Mouse (Mus musculus): ENCODE data around the gene St6galnac6.
A peak's percentile ranks its signal among the peaks of the same experiment; 100 is the strongest.

The St6galnac6 gene

DNA sequence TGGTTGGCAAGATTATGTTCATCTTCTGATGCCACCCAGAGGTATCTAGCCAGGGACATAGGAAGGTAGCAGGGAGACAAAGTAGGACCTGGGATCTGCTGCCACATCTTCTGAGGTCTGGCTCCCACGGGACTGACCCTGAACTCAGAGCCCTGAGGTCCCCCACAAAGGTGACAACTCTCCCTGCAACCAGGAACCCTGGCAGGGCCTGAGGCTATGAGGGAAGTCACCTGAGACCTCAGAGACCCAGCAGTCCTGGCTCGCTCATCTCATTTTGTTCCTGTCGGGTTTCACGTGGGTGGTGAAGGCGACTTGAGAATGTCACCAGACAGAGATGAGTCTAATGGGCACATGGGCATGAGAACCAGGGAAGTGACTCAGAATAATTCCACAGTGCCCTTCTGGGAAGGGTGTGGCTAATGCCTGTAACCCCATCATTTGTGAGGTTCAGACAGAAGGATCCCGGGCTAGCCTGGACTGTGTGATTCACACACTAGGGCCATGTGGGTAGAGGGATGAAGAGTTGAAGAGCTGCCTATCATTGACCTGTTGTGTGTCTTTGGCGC is 14.3 kb upstream of the St6galnac6 start:
- no peak for DNase-seq (ENCODE audit: low spot score)

DNA sequence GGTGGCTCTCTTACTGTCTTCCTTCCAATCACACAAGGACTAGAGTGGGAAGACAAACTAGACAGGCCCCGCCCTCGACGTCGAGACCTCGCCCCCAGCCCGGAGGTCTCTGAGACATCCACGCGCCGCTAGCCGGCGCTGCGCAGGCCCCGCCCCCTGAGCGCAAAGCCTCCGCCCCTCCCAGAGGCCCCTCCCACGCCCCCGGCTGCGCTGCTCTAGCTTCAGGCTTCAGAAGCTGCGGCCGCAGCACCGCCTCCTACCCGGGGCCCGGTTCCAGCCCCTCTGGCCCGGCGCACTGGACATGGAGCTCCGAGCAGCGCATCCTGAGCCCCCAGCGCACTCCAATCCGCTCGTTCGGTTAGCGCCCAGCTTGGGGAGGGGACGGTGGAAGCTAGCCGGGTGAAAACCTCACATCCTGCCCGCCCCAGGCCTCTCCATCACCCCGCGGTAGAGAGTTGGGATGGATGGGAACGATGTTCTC is 12.6 kb upstream of the St6galnac6 start, which contains the start of gene St6galnac4:
TSS of gene St6galnac4 (plus strand) at position 225 of the 481 bp plus-strand sequence.
- peak; percentile 87 for DNase-seq (ENCODE audit: low spot score)

DNA sequence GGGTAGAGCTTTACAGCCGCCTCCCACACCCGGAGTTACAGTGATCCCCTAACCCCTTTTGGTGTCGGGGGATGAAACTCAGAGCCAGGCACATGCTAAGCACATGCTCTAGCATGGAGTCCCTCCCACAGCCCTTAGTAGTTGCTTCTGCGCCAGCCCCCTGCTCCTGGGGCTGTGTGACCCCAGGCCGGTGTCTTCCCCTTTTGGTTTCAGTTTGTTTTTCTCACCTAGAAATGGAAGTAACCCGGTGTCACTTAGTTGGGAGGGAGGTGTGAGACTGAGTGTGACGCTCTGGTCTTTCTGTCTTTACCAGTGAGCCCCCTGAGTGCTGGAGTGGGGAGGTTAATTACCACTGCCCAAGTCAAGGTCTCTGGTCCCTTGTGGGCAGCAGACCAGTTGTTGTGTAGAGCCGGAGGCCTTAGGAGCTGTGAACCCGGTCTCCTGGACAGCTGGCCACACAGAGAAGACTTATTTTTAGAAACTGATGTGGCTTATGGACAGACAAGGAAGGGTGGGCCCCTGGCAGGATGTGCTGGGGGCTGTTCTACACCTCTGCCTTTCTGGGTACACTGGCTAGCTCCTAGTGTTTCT is 11.7 kb upstream of the St6galnac6 start:
- peak; percentile 26 for DNase-seq (ENCODE audit: low spot score)

DNA sequence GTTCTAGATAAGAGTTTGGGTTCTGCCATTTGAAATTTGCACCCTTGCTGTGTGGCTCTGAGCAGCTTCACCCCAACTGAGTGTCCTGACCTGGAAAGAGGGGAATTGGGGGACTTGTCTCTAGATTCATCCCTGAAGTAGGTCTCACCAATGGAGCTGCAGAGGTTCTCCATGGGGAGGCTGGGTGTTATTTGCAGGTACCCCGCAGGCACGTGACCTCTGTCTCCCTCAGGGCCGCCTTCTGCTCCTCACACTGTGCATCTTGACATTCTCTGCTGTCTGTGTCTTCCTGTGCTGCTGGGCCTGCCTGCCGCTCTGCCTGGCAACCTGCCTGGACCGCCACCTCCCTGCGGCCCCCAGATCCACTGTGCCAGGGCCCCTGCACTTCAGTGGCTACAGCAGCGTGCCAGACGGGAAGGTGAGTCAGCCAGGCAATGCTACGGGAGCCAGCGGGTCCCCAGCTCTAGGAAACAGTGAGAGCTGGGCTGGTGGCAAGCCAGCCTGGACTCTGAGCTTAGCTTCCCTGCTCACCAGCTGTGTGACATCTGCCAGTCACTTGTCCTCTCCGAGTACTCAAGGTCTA is 10.2 kb upstream of the St6galnac6 start:
- DNase-seq (ENCODE audit: low spot score): no peak

DNA sequence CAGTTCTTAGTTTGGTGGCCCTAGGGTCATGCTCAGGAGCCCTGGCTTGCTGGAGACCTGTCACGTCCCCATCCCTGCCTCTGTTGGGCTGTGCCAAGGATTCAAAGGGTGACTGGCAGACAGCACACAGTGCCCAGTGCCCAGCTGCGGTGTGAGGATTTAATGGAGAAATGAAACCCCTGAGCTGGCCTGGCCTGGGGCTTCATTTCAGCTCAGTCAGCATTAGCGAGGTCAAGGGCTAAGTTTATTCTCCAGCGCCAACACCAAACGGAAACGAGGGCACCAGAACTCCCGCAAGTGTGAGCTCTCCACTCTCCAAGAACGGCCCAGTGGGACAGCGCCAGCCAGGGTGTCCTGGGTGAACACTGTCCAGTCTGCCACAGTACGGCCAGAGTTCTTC is 9.3 kb upstream of the St6galnac6 start:
- peak; percentile 33 for DNase-seq (ENCODE audit: low spot score)

DNA sequence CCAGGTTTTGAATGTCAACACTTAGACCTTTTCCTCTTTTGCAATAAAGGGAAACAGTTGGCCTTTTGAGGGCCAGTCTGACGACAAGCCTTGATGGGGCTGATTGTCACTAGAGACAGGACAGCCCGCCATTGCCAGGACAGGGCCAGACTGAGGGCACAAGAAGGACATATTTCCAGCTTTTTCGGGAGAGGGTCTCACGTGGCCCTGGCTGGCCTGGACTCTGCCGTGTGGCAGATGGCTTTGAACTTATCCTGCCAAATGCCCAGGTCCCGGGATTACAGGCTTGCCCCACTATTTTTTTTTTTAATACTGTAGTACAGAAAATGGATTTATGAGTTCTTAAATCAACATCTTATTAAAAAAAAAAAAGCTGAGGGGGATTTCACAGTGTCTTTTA is 8.3 kb upstream of the St6galnac6 start:
- no peak for DNase-seq (ENCODE audit: low spot score)

DNA sequence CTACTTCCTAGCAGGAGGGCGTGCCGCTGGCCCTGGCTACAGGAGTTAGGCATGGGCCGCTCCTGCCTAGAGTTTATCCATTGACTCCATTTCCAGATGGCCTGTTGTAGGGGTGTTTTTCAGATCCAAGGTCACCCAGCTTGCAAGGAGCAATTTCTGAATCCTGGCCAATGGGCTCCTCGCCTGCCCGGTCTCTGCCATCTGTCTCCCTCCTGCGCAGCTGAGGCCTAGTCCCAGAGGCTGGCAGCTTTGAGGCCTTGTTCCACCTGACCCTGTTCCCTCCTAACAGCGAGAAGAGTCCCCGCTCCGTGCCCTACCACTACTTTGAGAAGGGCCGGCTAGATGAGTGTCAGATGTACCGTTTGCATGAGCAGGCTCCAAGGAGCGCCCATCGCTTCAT is 2.8 kb upstream of the St6galnac6 start:
- DNase-seq (ENCODE audit: low spot score): no peak

DNA sequence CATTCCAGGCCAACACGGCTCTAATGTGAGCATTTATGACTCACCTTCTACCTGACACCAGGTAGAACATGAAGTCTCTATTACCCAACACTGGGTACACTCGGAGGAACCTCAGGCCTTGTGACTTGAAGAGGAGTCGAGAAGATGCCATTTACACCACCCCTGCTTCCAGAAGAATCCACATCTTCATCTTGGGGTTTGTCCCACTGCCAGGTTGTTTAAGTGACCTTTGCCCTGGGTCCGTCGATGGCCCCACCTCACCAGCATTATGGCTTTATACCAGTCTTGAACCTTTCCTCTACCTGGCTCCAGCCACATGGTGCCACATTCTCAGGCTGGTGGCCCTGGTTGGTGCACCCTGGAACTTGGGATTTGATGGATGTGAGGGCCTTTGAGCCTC is 2.3 kb upstream of the St6galnac6 start:
- DNase-seq (ENCODE audit: low spot score): no peak

DNA sequence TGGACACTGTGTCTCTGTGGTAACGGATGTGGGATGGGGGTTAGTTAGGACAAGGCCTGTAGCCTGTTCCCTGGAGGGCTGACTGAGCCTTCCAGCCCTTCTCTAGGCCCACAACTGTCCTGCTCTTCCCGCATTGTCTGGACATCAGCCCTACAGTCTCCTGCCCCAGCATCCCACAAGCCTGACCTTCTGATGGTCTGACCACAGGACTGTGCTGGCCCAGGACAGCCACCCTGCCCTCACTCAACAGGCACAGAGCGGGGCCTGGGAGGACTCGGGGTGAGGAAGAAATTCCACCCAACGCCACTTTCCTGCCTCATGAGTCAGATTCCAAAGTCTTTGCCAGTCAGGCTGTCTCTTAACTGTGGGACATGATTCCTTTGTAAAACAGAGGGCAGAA is 1.8 kb upstream of the St6galnac6 start:
- no peak for DNase-seq (ENCODE audit: low spot score)

DNA sequence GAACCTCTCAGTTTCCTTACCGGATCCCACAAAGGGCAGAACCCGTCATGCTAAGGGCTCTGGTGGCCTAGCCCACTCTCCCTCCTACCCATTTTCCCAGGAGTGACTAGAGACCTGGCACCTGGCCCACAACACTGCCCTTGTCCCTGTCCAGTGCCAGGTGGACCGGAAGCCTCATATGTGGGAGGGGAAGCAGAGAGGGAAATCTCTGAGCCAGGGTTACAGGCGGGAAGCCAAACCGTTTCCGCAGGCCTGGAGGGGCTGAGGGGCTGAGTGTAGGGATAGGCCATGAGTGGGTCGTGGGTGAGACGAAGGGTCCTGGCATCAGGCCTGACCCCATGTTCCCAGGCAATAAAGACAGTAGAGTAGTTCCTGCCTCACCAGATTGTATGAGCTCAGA is 1.0 kb upstream of the St6galnac6 start:
- DNase-seq (ENCODE audit: low spot score): no peak

DNA sequence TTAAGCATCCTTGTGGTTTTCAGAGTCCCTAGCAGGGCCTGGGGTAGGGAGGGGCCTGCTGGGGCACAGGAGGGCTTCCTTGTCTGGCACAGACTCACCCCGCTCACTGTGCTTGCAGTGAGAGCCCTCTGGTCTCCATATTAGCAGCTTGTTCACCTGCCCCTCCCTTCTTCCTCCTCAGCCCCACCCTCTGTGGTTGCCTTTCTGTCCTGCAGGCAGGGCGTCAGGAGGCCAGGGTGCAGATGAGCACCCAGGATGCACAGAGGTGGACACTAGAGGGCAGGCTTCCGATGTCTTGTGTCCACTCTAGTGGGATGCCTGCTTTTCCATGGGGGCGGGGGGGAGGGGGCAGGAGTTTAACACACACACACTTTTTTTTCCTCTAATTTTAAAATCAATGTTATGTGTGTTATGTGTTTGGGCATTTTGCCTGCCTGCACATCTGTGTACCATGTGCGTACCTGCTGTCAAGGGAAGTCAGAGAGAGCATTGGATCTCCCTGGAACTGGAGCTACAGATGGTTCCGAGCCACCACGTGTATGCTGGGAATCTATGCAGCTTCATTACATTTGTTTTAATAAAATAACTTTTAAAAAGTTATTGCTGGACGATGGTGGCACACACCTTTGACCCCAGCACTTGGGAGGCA is 2.0 kb downstream of the St6galnac6 start:
- no peak for DNase-seq (ENCODE audit: low spot score)

DNA sequence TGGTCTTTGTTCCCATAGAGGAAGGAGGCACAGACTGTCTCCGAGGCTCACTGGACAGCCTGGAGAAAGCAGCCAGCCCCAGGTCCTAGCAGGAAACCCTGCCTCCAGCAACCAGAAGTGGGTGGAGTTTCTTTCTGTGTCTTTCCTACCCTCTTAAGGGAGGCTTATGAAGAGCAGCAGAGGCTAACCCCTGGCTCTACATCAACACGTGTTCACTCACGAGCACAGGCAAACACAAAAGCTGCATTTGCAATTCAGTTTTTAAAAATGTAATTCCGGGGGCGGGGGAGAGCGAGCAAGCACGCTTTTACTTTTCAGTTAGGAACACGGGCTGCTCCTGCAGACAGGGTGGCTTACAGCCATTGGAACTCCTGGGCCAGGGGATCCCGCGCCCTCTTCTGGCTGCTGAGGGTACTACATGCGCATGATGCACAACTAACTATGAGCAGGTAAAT is 3.1 kb downstream of the St6galnac6 start:
- no peak for DNase-seq (ENCODE audit: low spot score)

DNA sequence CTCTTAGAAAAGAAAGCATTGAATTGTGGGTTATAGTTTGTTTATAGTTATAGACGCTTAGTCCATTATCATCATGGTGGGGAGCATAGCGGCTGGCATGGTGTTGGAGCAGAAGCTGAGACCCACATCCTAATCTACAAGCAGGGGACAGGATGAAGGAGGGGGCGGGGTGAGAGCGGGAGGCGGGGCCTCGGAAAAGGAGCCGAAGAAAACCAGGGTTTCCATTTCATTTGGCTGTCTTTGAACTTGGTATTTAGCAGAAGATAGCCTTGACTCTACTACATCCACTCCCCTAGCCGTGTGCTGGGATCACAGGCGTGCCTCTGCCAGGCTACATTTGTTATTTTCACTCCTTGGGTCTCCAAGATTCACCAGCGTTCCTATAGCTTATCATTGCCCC is 5.1 kb downstream of the St6galnac6 start:
- no peak for DNase-seq (ENCODE audit: low spot score)

DNA sequence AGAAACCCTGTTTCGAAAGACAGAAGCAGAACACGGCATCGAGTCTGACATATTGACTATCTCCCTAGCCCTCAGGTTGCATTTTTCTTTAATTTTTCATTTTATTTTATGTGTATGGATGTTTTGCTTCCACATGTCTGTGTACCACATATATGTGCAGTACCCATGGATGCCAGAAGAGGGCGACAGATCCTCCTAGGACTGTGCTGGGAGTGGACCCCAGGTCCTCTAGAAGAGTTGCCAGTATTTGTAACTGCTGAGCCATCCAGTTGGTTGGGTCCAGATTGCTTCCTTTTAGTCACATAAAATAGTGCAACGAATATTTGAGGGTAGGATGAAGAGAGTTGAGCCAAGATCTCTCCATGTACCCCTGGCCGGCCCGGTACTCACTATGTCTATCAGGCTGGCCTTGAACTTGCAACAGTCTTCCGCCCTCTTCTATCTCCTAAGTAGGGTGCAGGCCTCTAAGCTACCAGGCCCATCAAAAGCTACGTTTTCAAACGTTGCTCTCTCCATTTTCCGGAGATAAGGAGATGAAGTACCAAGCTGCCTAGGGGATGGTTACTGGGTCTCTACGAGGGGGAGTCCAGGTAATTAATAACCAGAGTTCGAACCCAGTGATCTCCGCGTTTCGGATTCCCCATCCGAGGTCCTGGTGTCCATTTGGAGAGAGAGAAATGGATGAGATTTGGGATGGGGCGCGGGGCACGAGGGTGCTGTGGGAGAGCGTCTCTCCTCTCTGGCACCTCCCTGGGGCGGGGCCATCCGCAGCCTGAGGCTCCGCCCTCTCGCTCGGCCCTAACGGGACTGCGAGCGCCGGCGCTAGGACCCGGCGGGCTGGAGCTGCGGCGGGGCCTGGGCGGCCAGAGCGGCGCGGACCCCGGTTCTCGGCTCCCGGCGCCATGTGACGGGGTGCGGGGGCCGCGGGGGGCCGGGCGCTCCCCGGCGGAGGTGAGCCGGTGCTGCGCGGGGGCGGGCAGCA is 6.9 kb downstream of the St6galnac6 start:
- peak; percentile 81 for DNase-seq (ENCODE audit: low spot score)

DNA sequence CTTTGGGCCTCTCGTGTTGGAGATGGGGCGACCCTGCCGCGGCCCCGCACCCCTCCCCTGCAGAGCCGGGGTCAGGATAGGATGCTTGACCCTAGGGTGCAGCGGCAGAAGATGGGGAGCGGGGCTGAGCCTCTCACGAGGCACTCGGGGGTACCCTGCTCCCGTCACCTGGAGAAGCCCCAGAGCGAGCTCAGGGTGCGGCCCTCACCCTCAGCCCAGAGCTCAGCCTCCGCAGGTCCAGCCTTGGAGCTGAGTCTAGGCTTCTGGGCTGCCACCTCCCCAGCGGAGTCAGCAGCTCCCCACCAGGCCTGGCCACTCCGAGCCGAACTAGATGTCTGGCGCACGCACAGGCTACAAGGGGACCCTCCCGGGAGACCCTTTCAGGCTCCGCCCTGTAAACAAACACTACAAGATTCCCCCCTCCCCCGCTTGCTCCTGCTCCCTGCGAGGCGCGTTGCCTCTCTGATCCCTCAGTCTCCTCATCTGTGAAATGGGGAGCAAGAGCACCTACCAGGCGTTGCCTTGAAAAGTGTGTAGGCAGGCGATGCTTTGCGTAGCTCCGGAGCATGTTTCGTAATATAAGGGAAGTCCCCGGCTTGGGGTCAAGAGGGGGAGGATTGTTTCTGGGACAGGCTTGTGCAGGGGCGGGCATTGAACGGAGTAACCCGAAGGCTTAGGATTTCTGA is 7.9 kb downstream of the St6galnac6 start:
- DNase-seq (ENCODE audit: low spot score): peak; percentile 82

DNA sequence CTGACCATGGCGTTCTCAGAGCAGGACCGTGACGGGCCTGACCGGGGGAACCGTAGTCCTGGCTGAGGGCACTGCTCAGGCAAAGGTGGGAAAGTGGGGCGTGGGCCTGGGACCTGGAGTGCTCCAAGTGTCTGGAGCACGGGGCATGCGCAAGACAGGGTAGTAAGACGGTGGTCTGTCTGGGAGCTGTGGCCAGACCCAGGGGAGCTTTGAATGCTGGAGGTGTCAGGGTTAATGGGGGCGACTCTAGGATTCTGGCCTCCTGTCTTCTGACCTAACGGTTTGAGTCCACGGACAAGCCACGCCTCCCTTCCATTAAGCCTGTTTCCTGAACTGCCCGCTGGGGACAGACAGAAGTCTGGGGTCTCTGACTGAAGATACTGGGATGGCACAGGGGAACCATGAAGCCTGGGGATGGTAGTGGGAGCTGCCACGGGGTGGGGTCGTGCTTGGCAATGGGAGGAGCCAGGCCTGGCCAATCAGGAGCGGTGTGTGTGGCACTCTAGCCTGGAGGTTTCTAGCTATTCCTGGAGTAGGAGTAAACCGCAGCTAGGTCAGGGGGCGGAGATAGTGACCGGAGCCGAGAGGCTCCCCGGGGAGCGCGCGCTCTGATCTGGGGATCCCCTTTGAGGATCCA is 8.8 kb downstream of the St6galnac6 start:
- DNase-seq (ENCODE audit: low spot score): peak; percentile 83

DNA sequence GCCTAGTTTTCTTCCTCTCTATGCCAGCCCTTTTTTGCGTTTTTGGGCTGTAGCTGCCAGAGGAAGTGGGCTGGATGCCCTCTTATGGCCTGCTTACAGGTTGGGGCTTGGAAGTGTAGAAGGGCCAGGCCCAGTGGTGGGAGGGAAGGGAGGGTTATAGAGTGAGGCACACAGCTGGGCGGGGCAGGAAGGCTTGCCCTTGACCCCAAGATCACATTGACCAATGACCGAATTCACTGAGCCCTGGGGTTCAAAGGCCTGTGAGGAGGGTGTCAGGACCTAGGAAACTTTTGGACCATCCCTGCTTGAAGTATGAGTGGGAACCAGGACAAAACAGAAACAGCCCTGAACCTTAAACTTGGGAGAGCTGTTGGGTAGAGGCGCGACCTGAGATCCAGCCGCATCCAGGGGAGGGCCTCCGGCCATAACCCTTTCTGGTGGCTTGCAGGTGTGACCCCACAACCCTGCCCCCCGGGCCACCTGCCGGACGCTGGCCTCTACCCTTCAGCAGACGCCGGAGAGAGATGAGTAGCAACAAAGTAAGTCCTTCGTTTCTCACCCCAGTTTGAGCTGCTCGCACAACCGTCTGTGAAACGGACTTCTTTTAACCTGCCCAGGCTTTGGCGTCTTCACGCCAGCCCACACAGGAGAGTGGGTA is 9.4 kb downstream of the St6galnac6 start:
- DNase-seq (ENCODE audit: low spot score): no peak

DNA sequence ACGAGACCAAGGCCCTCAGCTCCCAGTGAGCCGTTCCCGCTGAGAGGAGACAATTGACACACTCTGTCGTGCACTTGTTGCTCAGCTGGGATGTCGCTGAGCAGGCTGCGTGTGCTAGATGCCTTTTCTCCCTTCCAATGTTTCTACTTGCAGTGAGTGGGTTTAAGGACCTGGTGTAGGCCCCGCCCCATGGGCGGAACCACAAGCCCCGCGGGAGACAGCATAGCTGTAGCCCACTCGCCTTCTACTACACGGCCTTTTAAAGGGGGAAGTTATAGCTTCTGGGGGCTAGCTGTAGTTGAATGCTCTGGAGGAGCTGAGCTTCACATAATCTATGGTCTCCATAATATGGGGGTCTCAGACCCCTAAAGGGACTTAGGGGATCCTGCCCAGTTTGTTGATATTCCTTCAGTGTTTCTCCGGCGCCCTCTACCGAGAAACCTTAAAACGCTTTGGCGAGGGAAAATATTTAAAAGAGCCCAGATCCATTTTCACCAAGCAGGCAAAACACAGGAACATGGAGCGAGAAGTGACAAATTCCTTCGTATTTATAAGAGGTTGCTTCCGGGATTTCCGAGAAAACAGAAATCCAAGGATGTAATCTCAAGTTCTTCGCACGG is 11.2 kb downstream of the St6galnac6 start:
- peak; percentile 39 for DNase-seq (ENCODE audit: low spot score)

DNA sequence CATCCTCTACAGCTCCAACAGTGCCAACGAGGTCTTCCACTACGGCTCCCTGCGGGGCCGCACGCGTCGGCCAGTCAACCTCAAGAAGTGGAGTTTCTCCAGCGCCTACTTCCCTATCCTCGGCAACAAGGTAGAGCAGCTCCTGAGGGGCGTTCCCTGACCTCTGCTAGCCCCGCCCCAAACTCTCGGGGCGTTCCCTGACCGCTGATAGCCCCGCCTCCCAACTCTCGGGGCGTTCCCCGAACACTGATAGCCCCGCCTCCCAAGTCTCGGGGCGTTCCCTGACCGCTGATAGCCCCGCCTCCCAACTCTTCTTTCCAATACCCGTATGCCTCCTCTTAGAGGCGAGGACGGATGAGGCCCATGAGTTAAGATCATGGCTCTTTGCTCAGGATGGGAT is 12.8 kb downstream of the St6galnac6 start:
- DNase-seq (ENCODE audit: low spot score): no peak

DNA sequence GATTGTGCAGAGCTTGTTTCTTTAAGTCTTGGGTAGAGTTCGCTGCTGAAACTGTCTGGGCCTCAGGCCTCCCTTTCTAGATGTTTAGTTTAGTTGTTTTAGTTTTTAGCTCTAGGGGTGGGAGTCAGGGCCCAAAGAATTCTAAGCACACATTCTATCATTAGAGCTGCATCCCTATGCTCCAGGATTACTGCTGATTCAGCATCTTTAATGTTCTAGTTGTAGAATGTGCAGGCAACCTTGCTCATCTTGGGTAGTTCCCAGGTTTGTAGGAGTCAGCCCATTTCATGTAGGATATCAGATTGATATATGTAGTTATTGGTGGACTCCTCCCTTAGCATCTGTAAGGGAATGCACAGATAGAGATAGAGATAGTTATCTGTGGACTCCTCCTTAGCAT is 17.6 kb downstream of the St6galnac6 start:
- DNase-seq (ENCODE audit: low spot score): no peak

All from adipocyte (in vitro differentiated cells).